Mouse (Mus musculus) thymus, adult 2 months (tissue): ENCODE measurements at regions not wholly inside any gene's neighbourhood (a gene's known extent, or its start where the extent isn't known, plus 50 kb on each side); places are given as distances from the start of the nearest gene placed in this dataset.

Experiments
- CTCF ChIP-seq: fragments of 200-500 bp; IDR thresholded peaks from 2 replicates; pipeline ENCODE4 v1.5.1; 2012; ENCODE audit warnings: mild to moderate bottlenecking, control low read depth, low read length, moderate library complexity, borderline replicate concordance; ENCODE audit not compliant: control insufficient read depth, poor library complexity, insufficient read depth; ENCODE audit errors: extremely low read depth
- POLR2A ChIP-seq: fragments of 200-500 bp; IDR thresholded peaks from 2 replicates; pipeline ENCODE4 v1.6.1; 2012; ENCODE audit warnings: mild to moderate bottlenecking, low read length, control low read depth, moderate library complexity; ENCODE audit not compliant: control insufficient read depth, poor library complexity, insufficient read depth; ENCODE audit errors: extremely low read depth

DNA sequence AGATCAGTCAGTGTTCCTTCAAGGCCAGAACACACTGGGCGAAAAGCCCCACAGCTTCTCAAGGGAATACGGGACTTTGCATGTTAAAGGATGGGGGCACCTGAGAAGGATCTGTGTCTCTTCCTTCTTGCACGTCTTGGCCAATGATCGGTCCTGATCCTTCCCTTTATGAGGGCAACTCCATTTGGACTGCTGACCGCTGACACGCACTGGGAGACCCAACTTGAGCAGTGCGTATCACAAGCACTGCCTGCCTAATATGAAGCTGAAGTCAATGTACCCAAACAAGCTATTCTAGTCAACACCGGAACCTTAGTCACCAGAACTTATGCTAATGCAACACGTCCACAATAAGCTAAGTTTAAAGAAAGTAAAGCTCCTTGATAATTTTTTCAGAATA lies 543.7 kb upstream of the Map3k7 start:
- TF ChIP-seq CTCF (no peak), POLR2A (no peak)
